Mouse (Mus musculus) kidney, postnatal 4 days (tissue): ENCODE data around the gene Megf9.

Experiments
- DNase-seq, 2 experiments: peaks; one replicate each; pipeline ENCODE4 v3.0.0; 2021; ENCODE audit warnings: mixed read lengths in 2 of 2

The Megf9 gene

GRCm38 (mm10) chr4:70412126-70412525 is 122.7 kb downstream of the Megf9 start:
- DNase-seq, result no peak

- DNase-seq, result peak; percentile 96 to 98
Measured at GRCm38 (mm10) chr4:70409994-70410721, 124.6 kb downstream of the Megf9 start, which contains the start of gene Cdk5rap2. Cdk5rap2 (minus strand) TSS chr4:70410443.

- no peak for DNase-seq
Measured at GRCm38 (mm10) chr4:70409456-70409855, 125.3 kb downstream of the Megf9 start.

GRCm38 (mm10) chr4:70402109-70402819 is 132.5 kb downstream of the Megf9 start:
- peak; percentile 38 to 50 for DNase-seq

- DNase-seq, result no peak
Measured at GRCm38 (mm10) chr4:70399476-70399875, 135.3 kb downstream of the Megf9 start.

- DNase-seq, result no peak
Measured at GRCm38 (mm10) chr4:70399074-70399473, 135.7 kb downstream of the Megf9 start.

- no peak for DNase-seq
Measured at GRCm38 (mm10) chr4:70398088-70398487, 136.7 kb downstream of the Megf9 start.

- no peak for DNase-seq
Measured at GRCm38 (mm10) chr4:70396701-70397100, 138.1 kb downstream of the Megf9 start.

GRCm38 (mm10) chr4:70394736-70395135 is 140.1 kb downstream of the Megf9 start:
- no peak for DNase-seq

GRCm38 (mm10) chr4:70391760-70392372 is 142.9 kb downstream of the Megf9 start:
- DNase-seq, result no peak

- DNase-seq, result no peak
Measured at GRCm38 (mm10) chr4:70391073-70391472, 143.7 kb downstream of the Megf9 start.

- DNase-seq, result no peak
Measured at GRCm38 (mm10) chr4:70386206-70386605, 148.6 kb downstream of the Megf9 start.

- no peak for DNase-seq
Measured at GRCm38 (mm10) chr4:70377359-70377758, 157.4 kb downstream of the Megf9 start.
